Mouse (Mus musculus) mature B cell (primary cell): Measurements from ENCODE around the gene Abca13.

Experiments
- in situ Hi-C: fragments of 300-500 bp; cut with MboI; formaldehyde crosslinking; loops from 2 replicates; pipeline ENCODE4 v1.14.3; 2019

Abca13 gene

GRCm38 (mm10) chr11:9533189-9533588 lies 341.4 kb downstream of the Abca13 start:
- in situ Hi-C loops: no loop called here

GRCm38 (mm10) chr11:9533658-9534202 lies 342.0 kb downstream of the Abca13 start:
- in situ Hi-C loops: no loop called here

GRCm38 (mm10) chr11:9536811-9537210 lies 345.1 kb downstream of the Abca13 start:
- in situ Hi-C loops: no loop called here

GRCm38 (mm10) chr11:9538328-9538727 lies 346.6 kb downstream of the Abca13 start:
- in situ Hi-C loops: no loop called here

GRCm38 (mm10) chr11:9560026-9560425 lies 368.3 kb downstream of the Abca13 start:
- in situ Hi-C loops: no loop called here

- in situ Hi-C loops: no loop called here
Observed at GRCm38 (mm10) chr11:9568302-9568701, 376.6 kb downstream of the Abca13 start.

- in situ Hi-C loops: no loop called here
Observed at GRCm38 (mm10) chr11:9570319-9570718, 378.6 kb downstream of the Abca13 start.

GRCm38 (mm10) chr11:9574894-9575293 lies 383.2 kb downstream of the Abca13 start:
- in situ Hi-C loops: no loop called here

GRCm38 (mm10) chr11:9591757-9592316 lies 400.1 kb downstream of the Abca13 start:
- in situ Hi-C loops: no loop called here

GRCm38 (mm10) chr11:9597299-9597698 lies 405.6 kb downstream of the Abca13 start:
- in situ Hi-C loops: no loop called here

GRCm38 (mm10) chr11:9601096-9601495 lies 409.4 kb downstream of the Abca13 start:
- in situ Hi-C loops: no loop called here

GRCm38 (mm10) chr11:9602137-9602536 lies 410.4 kb downstream of the Abca13 start:
- in situ Hi-C loops: no loop called here

- in situ Hi-C loops: no loop called here
Observed at GRCm38 (mm10) chr11:9608249-9608648, 416.5 kb downstream of the Abca13 start.

- in situ Hi-C loops: no loop called here
Observed at GRCm38 (mm10) chr11:9609075-9609474, 417.3 kb downstream of the Abca13 start.

GRCm38 (mm10) chr11:9616133-9616532 lies 424.4 kb downstream of the Abca13 start:
- in situ Hi-C loops: no loop called here

GRCm38 (mm10) chr11:9616665-9617064 lies 424.9 kb downstream of the Abca13 start:
- in situ Hi-C loops: no loop called here

GRCm38 (mm10) chr11:9619986-9620385 lies 428.2 kb downstream of the Abca13 start:
- in situ Hi-C loops: no loop called here

GRCm38 (mm10) chr11:9622888-9623287 lies 431.1 kb downstream of the Abca13 start:
- in situ Hi-C loops: no loop called here

GRCm38 (mm10) chr11:9624753-9625152 lies 433.0 kb downstream of the Abca13 start:
- in situ Hi-C loops: no loop called here

GRCm38 (mm10) chr11:9625812-9626211 lies 434.1 kb downstream of the Abca13 start:
- in situ Hi-C loops: no loop called here

- in situ Hi-C loops: no loop called here
Observed at GRCm38 (mm10) chr11:9647272-9647671, 455.5 kb downstream of the Abca13 start.

- in situ Hi-C loops: no loop called here
Observed at GRCm38 (mm10) chr11:9647991-9648390, 456.2 kb downstream of the Abca13 start.

- in situ Hi-C loops: no loop called here
Observed at GRCm38 (mm10) chr11:9666648-9667255, 475.0 kb downstream of the Abca13 start.

GRCm38 (mm10) chr11:9669430-9669829 lies 477.7 kb downstream of the Abca13 start:
- in situ Hi-C loops: no loop called here
